Mouse (Mus musculus) adrenal gland, adult 10 weeks (tissue): ENCODE data around the gene Olfr713. TPM values are rescaled to one million over a fixed set of nuclear protein-coding genes. Genes with fewer than 3 reads are reported as not detected.

Source experiments
- polyA plus RNA-seq: library from polyadenylated mRNA; stranded (reverse); fragments of 350-450 nt; fragmentation: Illumina TruSeq; extraction: RNeasy Lipid Tissue Mini Kit (QIAGEN cat#74804); gene quantifications from one replicate; pipeline ENCODE4 v1.2.3, GENCODE M21; 2014; ENCODE audit warnings: low read depth, low replicate concordance

Gene Olfr713
- polyA plus RNA-seq = not detected

GRCm38 (mm10) chr7:107030874-107031273 is at the start of gene Olfr713:
TSS of gene Olfr713 (plus strand) at chr7:107031174.

GRCm38 (mm10) chr7:107005972-107006371 is 25.0 kb upstream of the Olfr713 start, which contains the start of gene Olfr2:
TSS of gene Olfr2 (minus strand) at chr7:107006072.

GRCm38 (mm10) chr7:107070681-107071080 is 39.7 kb downstream of the Olfr713 start, which contains the start of gene Olfr714:
TSS of gene Olfr714 (plus strand) at chr7:107070981.

Other genes starting within 250 kb of the Olfr713 start
- gene Olfr699, start 238.0 kb upstream of the Olfr713 start, polyA plus RNA-seq = not detected
- not detected for gene Olfr700, start 222.3 kb upstream of the Olfr713 start, polyA plus RNA-seq
- gene Olfr701, start 217.0 kb upstream of the Olfr713 start, polyA plus RNA-seq = not detected
- gene Olfr702, start 197.3 kb upstream of the Olfr713 start, polyA plus RNA-seq = not detected
- gene Olfr703, start 187.8 kb upstream of the Olfr713 start, polyA plus RNA-seq = not detected
- gene Olfr704, start 168.0 kb upstream of the Olfr713 start, polyA plus RNA-seq = not detected
- gene Olfr705, start 154.3 kb upstream of the Olfr713 start, polyA plus RNA-seq = not detected
- not detected for gene Olfr706, start 143.0 kb upstream of the Olfr713 start, polyA plus RNA-seq
- gene Olfr707, start 129.9 kb upstream of the Olfr713 start, polyA plus RNA-seq = not detected
- gene Olfr1532-ps1, start 123.2 kb upstream of the Olfr713 start, polyA plus RNA-seq = not detected
- gene Olfr709-ps1, start 99.0 kb upstream of the Olfr713 start, polyA plus RNA-seq = not detected
- gene Olfr710, start 82.9 kb upstream of the Olfr713 start, polyA plus RNA-seq = not detected
- not detected for gene Olfr6, start 67.2 kb upstream of the Olfr713 start, polyA plus RNA-seq
- gene Olfr711, start 55.7 kb upstream of the Olfr713 start, polyA plus RNA-seq = not detected
- not detected for gene Olfr2, start 25.1 kb upstream of the Olfr713 start, polyA plus RNA-seq
- not detected for gene Olfr714, start 39.8 kb downstream of the Olfr713 start, polyA plus RNA-seq
- gene Olfr17, start 62.0 kb downstream of the Olfr713 start, polyA plus RNA-seq = not detected
- not detected for gene Olfr715b, start 79.2 kb downstream of the Olfr713 start, polyA plus RNA-seq
- not detected for gene Olfr715, start 99.9 kb downstream of the Olfr713 start, polyA plus RNA-seq
- gene Olfr716, start 107.2 kb downstream of the Olfr713 start, polyA plus RNA-seq = not detected
- gene Nlrp14, start 135.8 kb downstream of the Olfr713 start, polyA plus RNA-seq = not detected
- not detected for gene Rbmxl2, start 178.3 kb downstream of the Olfr713 start, polyA plus RNA-seq